Mouse (Mus musculus): Measurements from ENCODE around the gene Mllt10. TPM values are rescaled to one million over a fixed set of nuclear protein-coding genes. Genes with fewer than 3 reads are reported as not detected.

Mllt10 gene
- polyA plus RNA-seq, 1 experiment, result 12.5 TPM

- H3K79me2 ChIP-seq (ENCODE audit: control insufficient read depth, insufficient read depth), result no peaks in the 10 kb centered on the region
- H3ac ChIP-seq (ENCODE audit: control insufficient read depth, insufficient read length), result no peak overlapping the region
- no peak overlapping the region for H3K4me3 ChIP-seq
- H3K27me3 ChIP-seq (ENCODE audit: control insufficient read depth, insufficient read depth, insufficient read length), result no peaks in the 10 kb centered on the region
- TF ChIP-seq MYOD1 (IDR thresholded peaks at IDR 0.05; ENCODE audit: control insufficient read depth in 1 of 3, insufficient read length in 2 of 3, low read depth in 2 of 3) (no peak), SRF (IDR thresholded peaks at IDR 0.05; ENCODE audit: control insufficient read depth, insufficient read length, low read depth) (no peak), TCF12 (IDR thresholded peaks at IDR 0.05; ENCODE audit: insufficient read depth, poor library complexity, severe bottlenecking) (no peak), E2F4 (IDR thresholded peaks at IDR 0.05; ENCODE audit: insufficient read depth) (no peak), POLR2AphosphoS2 (IDR thresholded peaks at IDR 0.05; ENCODE audit: insufficient read length, low read depth) (no peak), POLR2A (IDR thresholded peaks at IDR 0.05; ENCODE audit: insufficient read length, low read depth) (no peak), REST (IDR thresholded peaks at IDR 0.05; ENCODE audit: insufficient read depth, insufficient read length) (no peak), CEBPB (IDR thresholded peaks at IDR 0.05; ENCODE audit: insufficient read depth, poor library complexity, severe bottlenecking) (no peak), TCF3 (IDR thresholded peaks at IDR 0.05; ENCODE audit: insufficient read length, low read depth) (no peak), MAX (IDR thresholded peaks at IDR 0.05; ENCODE audit: low read depth) (no peak), MYOG (IDR thresholded peaks at IDR 0.05; ENCODE audit: control insufficient read depth in 1 of 3, insufficient read depth in 1 of 3, insufficient read length in 2 of 3, low read depth in 2 of 3) (no peak), USF1 (IDR thresholded peaks at IDR 0.05; ENCODE audit: low read depth) (no peak)
- H3K4me2 ChIP-seq (ENCODE audit: low read depth), result no peak overlapping the region
- H3K36me3 ChIP-seq (ENCODE audit: control insufficient read depth, insufficient read depth), result no peaks in the 10 kb centered on the region
These were observed 16.1 kb upstream of the Mllt10 start for GRCm38 (mm10) chr2:18038895-18039371.

- Histone ChIP-seq H3K27me3 (ENCODE audit: control insufficient read depth, insufficient read depth, insufficient read length) (no peaks in the 10 kb centered on the region), H3K79me2 (ENCODE audit: control insufficient read depth, insufficient read depth) (no peaks in the 10 kb centered on the region), H3ac (ENCODE audit: control insufficient read depth, insufficient read length) (no peak overlapping the region), H3K4me3 (no peak overlapping the region), H3K36me3 (ENCODE audit: control insufficient read depth, insufficient read depth) (no peaks in the 10 kb centered on the region), H3K4me2 (ENCODE audit: low read depth) (no peak overlapping the region)
- TF ChIP-seq MYOG (IDR thresholded peaks at IDR 0.05; ENCODE audit: control insufficient read depth in 1 of 3, insufficient read depth in 1 of 3, insufficient read length in 2 of 3, low read depth in 2 of 3), result no peak
- TF ChIP-seq POLR2A (IDR thresholded peaks at IDR 0.05; ENCODE audit: insufficient read length, low read depth), result no peak
- TF ChIP-seq REST (IDR thresholded peaks at IDR 0.05; ENCODE audit: insufficient read depth, insufficient read length), result no peak
- TF ChIP-seq TCF12 (IDR thresholded peaks at IDR 0.05; ENCODE audit: insufficient read depth, poor library complexity, severe bottlenecking), result no peak
- no peak for TF ChIP-seq TCF3 (IDR thresholded peaks at IDR 0.05; ENCODE audit: insufficient read length, low read depth)
- TF ChIP-seq CEBPB (IDR thresholded peaks at IDR 0.05; ENCODE audit: insufficient read depth, poor library complexity, severe bottlenecking), result no peak
- TF ChIP-seq E2F4 (IDR thresholded peaks at IDR 0.05; ENCODE audit: insufficient read depth), result no peak
- TF ChIP-seq MYOD1 (IDR thresholded peaks at IDR 0.05; ENCODE audit: control insufficient read depth in 1 of 3, insufficient read length in 2 of 3, low read depth in 2 of 3), result no peak
- TF ChIP-seq USF1 (IDR thresholded peaks at IDR 0.05; ENCODE audit: low read depth), result no peak
These were observed 15.3 kb upstream of the Mllt10 start for GRCm38 (mm10) chr2:18039566-18040290.

- no peak overlapping the region for H3K4me3 ChIP-seq
- no peaks in the 10 kb centered on the region for H3K36me3 ChIP-seq (ENCODE audit: control insufficient read depth, insufficient read depth)
- no peak overlapping the region for H3K4me2 ChIP-seq (ENCODE audit: low read depth)
These were observed 14.5 kb upstream of the Mllt10 start for GRCm38 (mm10) chr2:18040347-18041160.

DNA sequence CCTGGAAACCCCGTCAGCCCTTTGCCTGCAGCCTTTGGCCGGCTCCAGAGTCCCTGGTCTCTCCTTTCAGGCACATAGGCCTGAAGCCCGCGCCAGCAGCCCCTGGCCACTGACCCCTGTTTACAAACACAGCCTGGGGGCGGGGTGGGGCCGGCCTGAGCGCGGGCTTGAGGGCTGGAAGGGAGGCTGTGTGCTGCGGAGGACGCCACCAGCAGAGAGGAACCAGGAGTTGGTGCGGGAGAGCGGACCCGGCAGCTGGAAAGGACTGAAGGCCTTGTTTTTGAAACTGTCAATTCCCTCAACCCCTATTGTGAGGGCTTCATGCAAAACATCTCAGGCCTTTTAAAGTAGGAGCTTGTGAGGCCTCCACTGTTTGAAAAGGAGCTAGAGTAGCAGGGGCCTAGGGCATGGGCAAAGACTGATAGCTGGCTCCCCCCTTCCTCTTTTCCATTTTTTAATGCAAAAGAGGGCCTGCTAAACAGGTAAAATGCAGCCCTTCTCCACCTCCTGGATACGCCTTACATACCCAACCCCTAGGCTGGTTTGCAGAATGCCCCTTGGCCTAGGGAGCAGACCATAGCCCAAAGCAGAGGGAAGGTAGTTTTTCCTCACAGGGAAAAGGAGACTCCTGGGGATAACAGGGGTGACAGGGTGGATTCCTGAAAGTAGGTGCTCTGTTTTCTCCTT, 13.7 kb upstream of the Mllt10 start:
- Histone ChIP-seq H3K36me3 (ENCODE audit: control insufficient read depth, insufficient read depth) (no peaks in the 10 kb centered on the region), H3K27me3 (ENCODE audit: control insufficient read depth, insufficient read depth, insufficient read length) (no peaks in the 10 kb centered on the region), H3ac (ENCODE audit: control insufficient read depth, insufficient read length) (no peak overlapping the region), H3K4me3 (no peak overlapping the region), H3K4me2 (ENCODE audit: low read depth) (no peak overlapping the region), H3K79me2 (ENCODE audit: control insufficient read depth, insufficient read depth) (no peaks in the 10 kb centered on the region)
- no peak for TF ChIP-seq SRF (IDR thresholded peaks at IDR 0.05; ENCODE audit: control insufficient read depth, insufficient read length, low read depth)
- no peak for TF ChIP-seq TCF3 (IDR thresholded peaks at IDR 0.05; ENCODE audit: insufficient read length, low read depth)
- no peak for TF ChIP-seq TCF12 (IDR thresholded peaks at IDR 0.05; ENCODE audit: insufficient read depth, poor library complexity, severe bottlenecking)
- no peak for TF ChIP-seq MYOG (IDR thresholded peaks at IDR 0.05; ENCODE audit: control insufficient read depth in 1 of 3, insufficient read depth in 1 of 3, insufficient read length in 2 of 3, low read depth in 2 of 3)
- TF ChIP-seq REST (IDR thresholded peaks at IDR 0.05; ENCODE audit: insufficient read depth, insufficient read length), result no peak
- no peak for TF ChIP-seq USF1 (IDR thresholded peaks at IDR 0.05; ENCODE audit: low read depth)
- TF ChIP-seq MAX (IDR thresholded peaks at IDR 0.05; ENCODE audit: low read depth), result no peak
- no peak for TF ChIP-seq E2F4 (IDR thresholded peaks at IDR 0.05; ENCODE audit: insufficient read depth)
- no peak for TF ChIP-seq CEBPB (IDR thresholded peaks at IDR 0.05; ENCODE audit: insufficient read depth, poor library complexity, severe bottlenecking)
- no peak for TF ChIP-seq POLR2A (IDR thresholded peaks at IDR 0.05; ENCODE audit: insufficient read length, low read depth)
- TF ChIP-seq POLR2AphosphoS2 (IDR thresholded peaks at IDR 0.05; ENCODE audit: insufficient read length, low read depth), result no peak

More at GRCm38 (mm10) chr2:18040347-18041160, 14.5 kb upstream of the Mllt10 start:
- H3K79me2 ChIP-seq (ENCODE audit: control insufficient read depth, insufficient read depth), result no peaks in the 10 kb centered on the region
- H3K27me3 ChIP-seq (ENCODE audit: control insufficient read depth, insufficient read depth, insufficient read length), result no peaks in the 10 kb centered on the region
- no peak overlapping the region for H3ac ChIP-seq (ENCODE audit: control insufficient read depth, insufficient read length)
- no peak for TF ChIP-seq REST (IDR thresholded peaks at IDR 0.05; ENCODE audit: insufficient read depth, insufficient read length)
- no peak for TF ChIP-seq MYOG (IDR thresholded peaks at IDR 0.05; ENCODE audit: control insufficient read depth in 1 of 3, insufficient read depth in 1 of 3, insufficient read length in 2 of 3, low read depth in 2 of 3)
- TF ChIP-seq E2F4 (IDR thresholded peaks at IDR 0.05; ENCODE audit: insufficient read depth), result no peak
- no peak for TF ChIP-seq SRF (IDR thresholded peaks at IDR 0.05; ENCODE audit: control insufficient read depth, insufficient read length, low read depth)
- TF ChIP-seq USF1 (IDR thresholded peaks at IDR 0.05; ENCODE audit: low read depth), result no peak
- no peak for TF ChIP-seq POLR2A (IDR thresholded peaks at IDR 0.05; ENCODE audit: insufficient read length, low read depth)
- no peak for TF ChIP-seq CEBPB (IDR thresholded peaks at IDR 0.05; ENCODE audit: insufficient read depth, poor library complexity, severe bottlenecking)
- no peak for TF ChIP-seq TCF3 (IDR thresholded peaks at IDR 0.05; ENCODE audit: insufficient read length, low read depth)
- TF ChIP-seq MYOD1 (IDR thresholded peaks at IDR 0.05; ENCODE audit: control insufficient read depth in 1 of 3, insufficient read length in 2 of 3, low read depth in 2 of 3), result no peak
- TF ChIP-seq POLR2AphosphoS2 (IDR thresholded peaks at IDR 0.05; ENCODE audit: insufficient read length, low read depth), result no peak
- TF ChIP-seq MAX (IDR thresholded peaks at IDR 0.05; ENCODE audit: low read depth), result no peak
- no peak for TF ChIP-seq TCF12 (IDR thresholded peaks at IDR 0.05; ENCODE audit: insufficient read depth, poor library complexity, severe bottlenecking)

Data from myocyte (in vitro differentiated cells).